Mouse (Mus musculus) T-helper 2 cell (primary cell): Measurements from ENCODE around the gene Fam217b.

ENCODE experiments used
- in situ Hi-C: fragments of 300-600 bp; cut with MboI, MseI; formaldehyde crosslinking; loops from one replicate; pipeline ENCODE4 v1.15.1; 2025; ENCODE audit warnings: high pct_unique_total_duplicates

Gene Fam217b

DNA sequence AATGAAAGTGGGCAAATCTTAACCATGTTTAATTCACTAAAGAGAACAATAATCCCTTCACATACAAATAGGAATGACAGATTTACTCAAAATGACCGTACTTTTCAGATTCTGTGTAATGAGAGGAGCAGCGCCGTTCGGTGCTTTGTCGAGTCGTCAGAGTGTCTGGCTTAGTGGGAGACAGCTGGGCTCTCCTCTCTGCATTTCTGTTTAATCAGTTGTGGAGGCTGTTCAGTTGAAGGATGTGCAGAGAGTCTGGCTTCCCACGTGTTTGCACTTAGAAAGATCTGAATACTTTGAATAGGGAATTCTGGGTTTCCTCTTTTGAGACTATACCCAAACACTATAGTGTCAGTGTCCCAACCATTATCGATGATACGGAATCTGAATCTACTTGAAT lies 23.0 kb downstream of the Fam217b start:
- in situ Hi-C loops, result no loop called here

DNA sequence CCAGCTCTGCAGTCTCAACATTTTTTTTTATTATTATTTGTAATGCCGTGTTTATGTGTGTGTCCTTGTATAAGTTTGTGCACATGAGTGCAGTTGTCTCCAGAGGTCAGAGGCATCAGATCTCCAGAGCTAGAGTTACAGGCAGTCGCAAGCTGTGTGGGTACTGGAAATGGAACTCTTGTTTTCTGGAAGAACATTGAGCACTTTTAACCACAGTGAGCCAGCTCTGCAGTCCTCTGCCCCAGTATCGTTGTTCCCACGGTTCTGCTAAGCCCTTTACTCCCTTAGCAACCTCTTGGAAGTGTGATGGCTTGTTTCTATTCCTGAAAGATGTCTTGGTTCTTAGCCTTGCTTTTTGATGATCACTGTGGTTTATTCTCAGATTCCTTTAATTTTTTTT lies 35.1 kb downstream of the Fam217b start:
- in situ Hi-C loops, result no loop called here

DNA sequence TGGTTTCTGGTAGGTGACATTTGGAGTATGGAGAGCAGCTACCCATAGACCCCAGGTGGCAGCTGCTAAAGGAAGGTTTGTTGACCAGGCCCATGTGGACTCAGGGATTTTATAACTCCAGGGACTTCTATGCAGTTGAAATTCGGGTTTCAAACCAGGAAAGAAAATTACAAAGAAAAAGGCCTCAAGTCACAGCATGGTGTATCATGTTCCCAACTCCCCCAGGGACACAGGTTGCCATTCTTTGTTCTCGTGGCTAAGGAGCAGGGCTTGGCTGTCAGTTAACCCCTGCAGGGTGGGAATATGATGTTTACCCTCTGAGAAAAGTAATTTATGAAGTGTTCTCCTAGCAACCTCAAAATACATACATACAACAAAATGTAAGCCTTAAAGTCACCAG lies 35.9 kb downstream of the Fam217b start:
- in situ Hi-C loops, result no loop called here

DNA sequence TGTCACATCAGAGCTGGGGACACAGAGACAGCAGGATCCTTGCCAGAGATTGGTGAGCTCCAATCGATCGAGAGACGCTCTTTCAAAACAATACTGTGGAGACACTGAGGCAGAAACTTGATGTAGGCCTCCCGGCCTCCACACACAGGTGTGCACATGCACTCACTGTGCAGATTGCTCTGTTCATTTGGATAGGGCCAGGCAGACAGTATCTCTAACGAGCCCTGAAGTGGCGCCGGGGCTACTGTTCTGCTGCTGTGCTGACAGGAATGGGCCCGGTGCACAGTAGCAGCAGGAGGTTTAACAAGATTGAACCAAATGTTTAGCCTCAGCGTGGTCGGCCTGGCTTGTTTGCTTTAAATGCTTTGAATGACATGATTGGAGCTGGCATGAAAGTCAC lies 36.6 kb downstream of the Fam217b start:
- in situ Hi-C loops, result no loop called here

DNA sequence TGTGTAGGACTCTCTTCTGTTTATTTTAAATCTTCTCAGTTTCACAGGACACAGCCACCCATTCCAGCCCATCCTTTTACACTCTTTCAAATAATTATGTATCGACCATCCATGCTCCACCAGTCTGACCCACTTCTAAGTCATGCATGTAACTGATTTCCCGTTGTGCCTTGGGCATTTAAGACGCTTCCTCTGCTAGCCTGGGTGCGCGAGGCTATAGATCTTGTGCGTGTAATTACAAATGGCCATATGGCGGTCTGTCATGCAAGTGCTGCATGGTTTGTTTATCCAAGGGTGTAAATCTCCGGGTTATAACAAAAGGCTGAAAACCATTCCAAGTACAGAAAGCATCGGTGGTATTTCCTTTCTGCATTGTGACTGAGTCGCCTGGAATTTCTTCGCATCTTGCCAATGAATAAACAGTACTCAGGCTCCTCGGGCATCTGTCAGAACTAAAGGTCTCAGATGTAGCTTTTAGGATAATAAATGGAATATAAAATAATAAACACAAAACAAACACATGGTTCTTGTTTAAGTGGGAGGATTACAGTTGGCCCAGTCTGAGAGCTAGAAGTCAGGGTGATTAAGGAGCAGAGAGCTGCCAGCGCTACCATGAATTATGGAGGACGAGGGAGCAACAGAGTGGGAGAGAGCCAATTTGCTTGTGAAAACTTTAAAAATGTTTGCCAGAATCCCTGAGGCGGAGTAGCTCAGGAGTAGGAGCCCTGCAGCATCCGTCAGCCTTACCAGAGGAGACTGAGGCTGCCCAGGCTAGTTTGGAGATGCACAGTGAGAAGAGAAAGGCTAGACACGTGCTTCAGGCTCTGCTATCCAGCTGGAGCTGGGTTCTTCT lies 40.6 kb downstream of the Fam217b start:
- in situ Hi-C loops, result no loop called here

DNA sequence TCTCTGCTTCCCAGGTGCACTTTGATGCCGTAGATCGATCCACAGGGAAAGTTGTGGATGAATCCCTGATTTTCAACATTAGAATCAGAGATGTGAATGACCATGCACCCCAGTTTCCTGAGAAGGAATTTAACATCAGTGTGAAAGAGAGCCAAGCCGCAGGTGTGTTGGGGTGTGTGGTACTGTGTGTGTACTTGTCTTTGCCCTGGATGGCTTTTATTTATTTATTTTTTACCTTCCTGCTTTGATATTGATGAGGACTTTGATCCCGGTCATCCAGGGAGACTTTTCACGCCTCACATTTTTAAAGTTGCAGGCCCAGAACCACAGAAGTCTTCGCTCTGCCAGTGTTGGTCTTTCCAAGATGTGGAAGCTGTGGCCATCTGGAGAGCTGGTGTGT lies 43.1 kb downstream of the Fam217b start:
- in situ Hi-C loops, result no loop called here

DNA sequence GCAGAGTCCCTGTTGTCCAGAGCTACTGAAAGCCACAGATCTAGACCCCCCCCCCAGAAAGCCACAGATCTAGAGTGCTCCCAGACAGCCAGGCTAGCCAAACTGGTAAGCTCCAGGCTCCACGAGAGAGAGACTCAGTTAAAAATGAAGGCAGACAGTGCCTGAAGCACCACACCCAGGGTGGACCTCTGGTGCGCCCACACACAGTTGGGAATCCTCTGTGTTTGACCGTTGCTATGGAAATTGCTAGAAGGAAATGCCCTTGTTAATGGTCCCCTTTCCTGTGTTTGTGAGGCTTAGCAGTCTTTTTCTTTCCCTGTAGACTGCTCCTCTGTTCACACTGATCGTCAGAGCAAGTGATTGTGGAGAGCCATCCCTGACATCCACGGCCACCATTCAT lies 46.0 kb downstream of the Fam217b start:
- in situ Hi-C loops, result no loop called here

DNA sequence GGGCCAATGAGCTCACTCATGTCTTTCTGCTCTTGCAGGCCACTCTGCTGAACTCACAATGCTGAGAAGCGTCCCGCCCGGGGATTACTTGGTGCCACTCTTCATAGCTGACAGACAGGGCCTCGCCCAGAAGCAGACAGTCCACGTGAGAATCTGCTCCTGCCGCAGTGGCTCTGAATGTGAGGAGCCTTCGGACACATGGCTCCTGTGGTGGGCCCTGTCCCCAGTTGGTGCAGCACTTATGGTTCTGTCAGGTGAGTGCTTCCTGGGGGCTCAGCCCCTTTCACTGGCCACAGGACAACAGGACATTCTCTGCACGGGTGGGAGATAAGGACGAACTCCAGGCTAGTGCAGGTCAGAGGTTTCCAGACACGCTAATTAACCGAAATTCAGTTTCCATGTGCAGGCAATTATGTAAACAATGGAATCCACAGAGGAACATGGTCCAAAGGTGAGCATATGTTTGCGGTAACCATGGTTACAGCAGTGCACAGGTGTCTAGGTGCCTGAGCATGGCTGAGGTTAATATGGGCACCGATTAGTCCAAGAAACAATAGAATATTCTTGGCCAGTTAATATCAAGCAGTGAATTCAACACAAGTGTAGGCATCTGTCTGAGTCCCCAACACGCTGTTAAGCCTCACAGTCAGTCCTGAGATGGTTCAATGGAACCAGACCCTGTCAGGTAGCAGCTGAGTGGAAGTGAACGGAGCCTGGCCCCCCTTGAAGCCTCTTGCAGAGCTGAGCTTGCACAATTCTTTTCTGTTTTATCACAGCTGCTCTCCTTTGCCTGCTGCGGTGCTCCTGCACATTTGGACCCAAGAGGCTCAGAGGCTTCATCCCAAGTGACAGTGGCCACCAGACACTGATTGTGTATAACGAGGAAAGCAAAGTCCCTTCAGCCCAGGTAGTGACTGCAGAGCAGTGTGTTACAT lies 57.5 kb downstream of the Fam217b start:
- in situ Hi-C loops, result no loop called here

DNA sequence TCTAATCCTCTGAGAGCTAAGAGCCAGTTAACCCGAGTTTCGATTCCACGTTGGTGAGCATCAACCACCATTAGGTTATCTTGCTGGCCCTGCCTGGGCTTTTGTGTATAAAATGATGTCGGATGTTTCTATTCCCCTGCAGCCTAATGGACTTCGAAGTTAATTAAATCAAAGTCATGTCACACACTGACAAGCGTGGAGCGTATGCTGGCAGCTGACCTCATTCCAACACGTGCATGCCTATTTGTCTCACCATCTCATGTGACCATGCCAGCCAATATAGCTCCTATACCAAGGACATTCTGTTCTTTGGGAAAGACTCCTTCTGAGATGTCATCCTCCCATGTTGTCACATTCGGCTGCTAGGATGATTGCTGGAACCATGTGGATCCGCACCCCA lies 59.6 kb downstream of the Fam217b start:
- in situ Hi-C loops, result no loop called here
